Mouse (Mus musculus): ENCODE measurements around the gene Rprd1b.
"Not testable (repeated sequence)": the region's sequence is repeated elsewhere in the genome, so short reads cannot be mapped to it uniquely, and the experiment has no call there.

The Rprd1b gene

GRCm38 (mm10) chr2:158046186-158046585, 17.9 kb downstream of the Rprd1b start:
- DNase-seq = no peak

GRCm38 (mm10) chr2:158047903-158048302, 19.6 kb downstream of the Rprd1b start:
- peak; percentile 75 for DNase-seq

- DNase-seq = no peak
Measured at GRCm38 (mm10) chr2:158048718-158049117, 20.4 kb downstream of the Rprd1b start.

GRCm38 (mm10) chr2:158050116-158050515, 21.8 kb downstream of the Rprd1b start:
- DNase-seq = no peak

GRCm38 (mm10) chr2:158054596-158054995, 26.3 kb downstream of the Rprd1b start:
- no peak for DNase-seq

GRCm38 (mm10) chr2:158055383-158055782, 27.1 kb downstream of the Rprd1b start:
- not testable (repeated sequence) for DNase-seq

GRCm38 (mm10) chr2:158057030-158057429, 28.7 kb downstream of the Rprd1b start:
- no peak for DNase-seq

GRCm38 (mm10) chr2:158058534-158058933, 30.2 kb downstream of the Rprd1b start:
- peak; percentile 67 for DNase-seq

GRCm38 (mm10) chr2:158059666-158060105, 31.4 kb downstream of the Rprd1b start:
- no peak for DNase-seq

GRCm38 (mm10) chr2:158063036-158063435, 34.7 kb downstream of the Rprd1b start:
- no peak for DNase-seq

- DNase-seq = peak; percentile 19
Measured at GRCm38 (mm10) chr2:158064571-158065048, 36.3 kb downstream of the Rprd1b start.

GRCm38 (mm10) chr2:158065064-158065463, 36.8 kb downstream of the Rprd1b start:
- no peak for DNase-seq

GRCm38 (mm10) chr2:158066456-158066855, 38.2 kb downstream of the Rprd1b start:
- DNase-seq = no peak

GRCm38 (mm10) chr2:158067260-158067824, 39.0 kb downstream of the Rprd1b start:
- DNase-seq = no peak

GRCm38 (mm10) chr2:158068444-158068971, 40.2 kb downstream of the Rprd1b start:
- no peak for DNase-seq

- DNase-seq = no peak
Measured at GRCm38 (mm10) chr2:158070885-158071632, 42.8 kb downstream of the Rprd1b start.

GRCm38 (mm10) chr2:158071633-158071995, 43.3 kb downstream of the Rprd1b start:
- DNase-seq = no peak

- no peak for DNase-seq
Measured at GRCm38 (mm10) chr2:158074835-158075234, 46.5 kb downstream of the Rprd1b start.

- no peak for DNase-seq
Measured at GRCm38 (mm10) chr2:158076690-158077089, 48.4 kb downstream of the Rprd1b start.

GRCm38 (mm10) chr2:158077981-158078380, 49.7 kb downstream of the Rprd1b start:
- no peak for DNase-seq

GRCm38 (mm10) chr2:158078971-158079370, 50.7 kb downstream of the Rprd1b start:
- DNase-seq = no peak

- DNase-seq = no peak
Measured at GRCm38 (mm10) chr2:158079843-158080395, 51.6 kb downstream of the Rprd1b start.

- DNase-seq = no peak
Measured at GRCm38 (mm10) chr2:158080622-158081241, 52.4 kb downstream of the Rprd1b start.
